Mouse (Mus musculus) mesoderm, embryonic 11.5 days (tissue): ENCODE measurements around the gene Svop.
A peak's percentile ranks its signal among the peaks of the same experiment; 100 is the strongest.

Source experiments
- DNase-seq: peaks from one replicate; pipeline ENCODE4 v3.0.0-alpha.2; 2012; ENCODE audit warnings: low read depth, low spot score

Gene Svop

DNA sequence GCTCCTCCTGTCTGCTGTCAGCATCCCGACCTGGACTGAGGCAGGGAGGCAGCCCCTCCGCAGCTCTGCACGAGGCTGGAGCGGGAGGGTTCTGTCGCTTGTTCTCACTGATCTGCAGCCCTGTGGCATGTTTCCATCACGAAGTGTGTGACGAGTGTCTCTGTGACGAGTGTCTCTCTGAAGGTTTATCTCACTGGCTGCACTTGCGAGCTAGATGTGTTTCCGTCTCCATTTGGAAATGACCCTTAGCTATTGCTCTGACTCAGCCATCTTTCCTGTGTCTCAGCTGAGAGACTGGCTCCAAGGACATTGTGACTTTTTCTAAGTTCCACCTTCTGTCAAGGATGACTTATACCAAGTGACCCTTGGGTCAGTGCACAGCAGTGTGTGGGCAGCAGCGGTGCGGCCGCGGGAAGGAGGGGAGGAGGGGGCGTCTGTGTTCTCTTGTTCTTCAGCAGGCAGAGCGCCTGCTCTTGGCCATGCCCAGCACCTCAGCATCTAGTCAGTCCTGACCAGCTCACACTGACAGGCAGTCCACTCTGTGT lies 15.1 kb upstream of the Svop start:
- DNase-seq = no peak

DNA sequence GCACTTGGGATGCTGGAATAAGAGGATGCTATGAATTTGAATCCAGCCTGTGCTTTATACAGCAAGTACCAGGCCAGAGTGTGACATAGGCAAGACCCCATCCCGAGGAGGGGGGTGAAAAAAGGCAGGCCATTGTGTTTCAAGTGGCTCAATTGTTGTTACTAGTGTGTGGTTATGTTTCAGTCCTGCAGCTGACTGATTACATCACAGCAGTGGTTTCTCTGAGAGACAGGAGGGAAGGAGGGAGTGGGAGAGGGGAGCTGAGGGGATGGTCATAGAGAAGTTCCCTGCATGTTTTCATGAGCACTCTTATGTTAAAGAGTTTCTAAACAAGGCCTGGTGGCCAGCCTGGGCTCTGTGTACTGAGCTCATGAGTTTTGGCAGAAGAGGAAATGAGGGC lies 11.4 kb upstream of the Svop start:
- DNase-seq = no peak

DNA sequence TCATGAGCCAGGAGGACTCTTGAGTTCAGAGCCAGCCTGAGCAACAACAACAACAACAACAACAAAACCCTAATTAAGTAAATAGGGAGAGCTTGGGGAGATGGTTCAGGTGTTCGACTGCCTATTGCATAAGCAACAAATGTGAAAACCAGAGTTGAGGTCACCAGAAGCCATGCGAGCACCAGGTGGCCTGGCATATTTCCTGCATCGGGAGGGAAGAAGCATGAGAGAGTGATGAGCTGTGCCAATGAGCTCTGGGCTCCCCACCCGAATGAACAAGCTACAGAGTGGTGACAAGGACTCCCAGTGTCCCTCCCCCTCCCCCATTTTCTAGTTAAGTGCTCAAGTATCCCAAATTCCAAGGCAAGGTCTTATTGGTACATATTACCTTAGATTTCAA lies 10.5 kb upstream of the Svop start:
- no peak for DNase-seq

GRCm38 (mm10) chr5:114100390-114101099 lies 9.2 kb upstream of the Svop start:
- no peak for DNase-seq

DNA sequence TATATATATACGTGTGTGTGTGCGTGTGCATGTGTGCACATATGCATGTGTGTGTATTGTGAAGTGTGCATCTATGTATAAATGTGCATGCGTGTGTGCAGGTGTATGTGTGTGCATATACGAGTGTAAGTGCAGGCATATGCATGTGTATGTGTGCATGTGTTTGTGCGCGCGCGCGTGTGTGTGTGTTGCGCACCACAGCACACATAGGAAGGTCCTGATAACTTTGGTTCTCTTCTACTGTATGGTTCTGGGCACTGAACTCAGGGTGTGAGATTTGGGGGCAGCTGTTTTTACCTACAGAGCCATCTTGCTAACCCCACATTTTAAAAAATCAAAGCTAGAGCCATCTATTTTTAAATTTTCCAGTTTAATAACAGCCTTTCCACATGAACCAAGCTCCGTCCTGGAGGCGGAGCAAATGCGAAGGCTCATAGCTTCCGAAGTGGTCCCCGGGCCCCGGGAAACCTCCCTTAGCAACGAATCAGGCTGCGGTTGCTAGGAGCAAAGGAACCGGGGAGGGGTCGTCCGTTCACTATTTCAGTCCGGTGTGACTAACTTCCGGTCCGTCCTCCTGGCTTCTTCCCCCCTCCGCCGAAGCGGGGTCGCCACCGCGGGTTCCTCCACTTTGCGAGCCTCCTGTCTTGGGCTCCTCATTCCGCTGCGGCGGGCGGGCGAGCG lies 8.5 kb upstream of the Svop start:
- peak; percentile 96 for DNase-seq

- DNase-seq = no peak
Measured at GRCm38 (mm10) chr5:114090421-114091013, 853 bp downstream of the Svop start.

GRCm38 (mm10) chr5:114087875-114088480 lies 3.4 kb downstream of the Svop start:
- DNase-seq = no peak

DNA sequence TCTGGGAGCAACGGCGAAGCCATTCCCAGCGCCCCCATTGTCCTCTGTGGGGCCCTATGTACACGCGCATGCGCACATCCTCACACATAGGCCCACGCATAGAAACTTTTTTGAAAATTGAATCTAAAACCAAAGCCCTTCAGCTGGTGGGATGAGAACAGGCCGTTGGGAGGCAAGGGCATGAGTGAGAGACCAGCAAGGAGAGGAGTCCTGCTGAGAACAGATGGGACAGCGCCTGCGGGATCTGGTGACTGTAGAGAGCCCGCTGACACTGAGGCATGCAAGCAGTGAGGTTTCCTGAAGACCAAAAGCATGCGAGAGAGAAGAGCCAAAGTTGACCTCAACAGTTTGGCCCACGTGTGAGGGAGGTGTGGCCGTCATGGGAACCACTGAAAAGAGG lies 5.9 kb downstream of the Svop start:
- DNase-seq = no peak

- peak; percentile 13 for DNase-seq
Measured at GRCm38 (mm10) chr5:114077009-114077408, 14.4 kb downstream of the Svop start.

- DNase-seq = peak; percentile 54
Measured at GRCm38 (mm10) chr5:114072262-114072661, 19.1 kb downstream of the Svop start.

GRCm38 (mm10) chr5:114070858-114071257 lies 20.5 kb downstream of the Svop start:
- DNase-seq = no peak

- DNase-seq = no peak
Measured at GRCm38 (mm10) chr5:114067982-114068381, 23.4 kb downstream of the Svop start.

DNA sequence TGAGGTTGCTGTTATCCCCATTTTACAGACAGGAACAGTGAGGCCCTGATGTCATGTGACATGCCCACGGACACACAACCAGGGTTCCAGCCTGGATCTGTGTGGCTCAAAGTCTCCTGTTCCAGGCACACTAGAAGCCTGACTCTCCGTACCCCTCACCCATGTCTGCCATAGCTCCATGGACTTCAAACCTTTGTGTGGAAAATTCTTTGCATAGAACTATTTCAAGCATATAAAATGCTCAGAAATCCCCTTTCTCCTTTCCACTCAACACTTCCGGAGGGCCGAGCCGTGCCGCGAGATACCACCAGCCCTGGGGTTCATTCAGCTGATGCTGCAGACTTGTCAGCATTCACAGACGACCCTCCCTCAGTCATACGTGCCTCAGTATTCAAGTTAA lies 23.8 kb downstream of the Svop start:
- DNase-seq = no peak

GRCm38 (mm10) chr5:114066601-114067000 lies 24.8 kb downstream of the Svop start:
- DNase-seq = no peak

DNA sequence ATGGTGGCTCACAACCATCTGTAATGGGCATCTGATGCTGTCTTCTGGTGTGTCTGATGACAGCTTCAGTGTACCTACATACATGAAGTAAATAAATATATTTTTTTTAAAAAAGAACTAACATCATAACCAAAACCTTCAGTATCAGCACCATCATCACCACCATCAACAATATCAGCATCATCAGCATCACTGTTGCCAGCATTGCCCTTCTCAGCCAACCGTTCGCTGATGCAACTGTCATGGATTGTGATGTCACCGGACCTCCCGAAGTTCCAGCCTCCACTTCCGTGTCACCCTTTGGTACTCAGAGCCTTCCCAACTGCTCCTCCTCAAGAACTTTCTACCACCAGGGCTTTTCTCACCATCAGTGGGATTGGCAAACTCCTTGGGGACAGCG lies 26.2 kb downstream of the Svop start, which contains the start of gene Usp30:
Gene Usp30, plus strand, starts transcription at position 301 of the 400 bp plus-strand sequence.
- DNase-seq = no peak

GRCm38 (mm10) chr5:114063958-114064357 lies 27.4 kb downstream of the Svop start:
- DNase-seq = no peak

- DNase-seq = no peak
Measured at GRCm38 (mm10) chr5:114061675-114062074, 29.7 kb downstream of the Svop start.

DNA sequence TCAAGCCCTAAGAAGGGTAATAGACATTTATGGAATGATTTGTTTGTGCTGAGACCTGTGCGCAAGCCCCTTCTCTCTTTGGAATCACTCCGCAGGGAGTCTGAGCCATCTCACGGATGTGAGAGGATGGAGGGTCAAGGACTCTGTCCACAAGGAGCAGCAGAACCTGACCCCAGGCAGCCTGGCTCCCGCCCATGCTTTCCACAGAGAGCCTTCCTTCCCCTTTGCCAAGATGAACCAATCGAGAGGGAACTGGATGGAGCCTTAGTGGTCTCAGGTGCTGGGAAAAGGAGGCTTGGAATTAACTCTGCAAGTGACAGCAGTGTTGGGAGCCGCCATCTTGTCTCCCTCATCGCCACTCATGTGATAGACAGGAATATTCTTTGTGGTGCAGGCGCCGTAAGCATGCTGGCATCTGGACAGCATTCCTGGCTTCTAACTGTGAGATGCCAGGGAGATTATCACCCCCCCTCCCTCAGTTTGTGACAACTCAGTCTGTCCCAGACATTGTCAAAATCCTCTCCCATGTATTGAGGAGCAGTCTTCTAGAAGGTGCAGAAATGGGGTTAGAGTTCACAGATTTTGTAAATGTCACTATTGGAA lies 34.1 kb downstream of the Svop start:
- no peak for DNase-seq

DNA sequence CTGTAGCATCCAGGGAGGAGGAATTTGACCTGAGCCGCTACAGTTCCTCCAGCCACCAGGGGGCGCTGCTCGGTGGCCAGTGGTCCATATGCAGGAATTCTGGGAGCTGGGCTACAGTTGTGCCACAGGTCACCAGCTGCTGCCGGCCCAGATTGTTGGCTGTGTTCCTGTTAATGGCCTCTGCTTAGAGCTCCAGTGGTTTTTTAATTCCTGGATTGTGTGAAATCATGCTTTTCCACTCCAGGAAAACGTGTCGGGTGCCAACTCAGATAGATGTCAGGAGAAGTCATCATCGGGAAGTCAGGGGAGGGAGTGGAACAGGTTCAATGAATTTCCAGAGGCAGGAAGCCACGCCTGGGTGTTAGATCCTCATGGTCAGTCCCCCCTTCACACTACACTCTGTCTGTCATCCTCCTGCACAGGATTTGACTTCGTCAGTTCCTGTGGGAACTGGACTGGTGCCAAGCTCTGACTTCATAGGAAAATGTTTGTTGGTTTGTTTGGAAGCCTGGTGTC lies 39.1 kb downstream of the Svop start:
- DNase-seq = peak; percentile 79

DNA sequence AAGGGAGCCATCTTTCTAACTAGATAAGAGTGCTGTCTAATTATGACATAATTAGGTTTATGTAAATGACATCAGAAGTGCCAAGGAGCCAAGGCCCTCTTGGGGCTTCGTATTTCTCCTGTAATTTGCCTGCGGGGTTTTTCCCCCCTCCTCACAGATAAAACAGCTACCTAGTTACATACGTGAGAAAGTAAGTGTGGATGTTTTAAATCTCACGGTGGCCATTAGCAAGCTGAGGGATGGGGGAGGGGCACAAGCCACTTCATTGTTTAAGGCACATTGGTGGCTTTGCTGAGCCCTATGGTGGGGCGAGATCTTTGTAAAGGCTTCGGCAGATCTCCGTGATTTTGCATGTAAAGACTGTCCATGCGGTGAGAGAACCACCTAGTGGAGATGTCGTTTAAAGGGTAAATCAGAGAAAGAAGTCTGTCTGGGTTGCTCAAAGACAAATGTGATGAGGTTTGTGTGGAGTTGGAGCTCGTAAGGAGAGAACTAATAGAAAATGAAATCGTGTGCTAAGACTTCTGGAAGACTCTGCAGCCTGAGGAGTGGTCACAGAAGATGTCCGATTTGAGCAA lies 42.5 kb downstream of the Svop start:
- no peak for DNase-seq

- no peak for DNase-seq
Measured at GRCm38 (mm10) chr5:114047182-114047581, 44.2 kb downstream of the Svop start.
